Mouse (Mus musculus): Measurements from ENCODE around the gene Tbc1d5. TPM values are rescaled to one million over a fixed set of nuclear protein-coding genes. Genes with fewer than 3 reads are reported as not detected.

Gene Tbc1d5
- total RNA-seq, 2 experiments from 2014 or later, result 4.9 to 11.0 TPM

- ATAC-seq (replicated peaks; ENCODE audit: low FRiP score, poor library complexity, severe bottlenecking), result no peak
Observed at GRCm38 (mm10) chr17:51111194-51111593, 68.0 kb downstream of the Tbc1d5 start.

DNA sequence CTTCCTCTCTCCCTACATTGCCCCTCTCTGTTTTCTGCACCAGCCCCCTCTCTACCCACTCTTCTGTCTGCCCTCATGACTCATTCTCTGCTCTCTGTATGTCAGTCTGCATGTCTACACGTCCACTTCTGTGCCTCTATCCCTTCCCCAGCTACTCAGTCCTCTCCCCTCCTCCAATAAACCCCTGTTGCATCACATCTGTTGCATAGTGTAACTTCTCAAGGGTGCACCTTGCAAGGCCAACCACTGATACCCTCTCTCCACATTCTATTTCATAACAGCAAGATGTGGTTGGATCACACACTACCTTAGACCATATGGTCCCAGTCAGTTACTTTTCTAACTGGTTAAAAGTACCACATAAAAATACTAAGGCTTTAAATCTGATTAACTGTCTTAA is 74.9 kb downstream of the Tbc1d5 start:
- ATAC-seq (replicated peaks; ENCODE audit: low FRiP score, poor library complexity, severe bottlenecking), result no peak

DNA sequence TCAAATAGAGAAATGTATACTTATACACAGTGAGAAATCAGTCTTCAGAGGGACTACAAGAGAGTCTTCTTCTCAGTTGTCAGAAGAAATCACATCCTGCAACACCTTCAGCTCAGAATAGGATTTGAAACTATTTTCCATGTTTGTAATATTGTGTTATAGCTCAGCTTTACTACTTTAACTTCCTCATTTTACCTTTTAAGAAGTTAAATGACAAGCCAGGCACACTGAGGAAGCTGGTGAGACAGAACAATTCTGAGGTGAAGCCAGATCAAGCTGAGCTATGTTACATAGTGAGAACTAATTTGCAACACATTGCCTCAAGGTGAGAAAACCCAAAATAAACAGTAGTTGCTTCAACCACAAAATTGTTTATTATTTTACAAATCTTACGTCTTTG is 135.3 kb downstream of the Tbc1d5 start:
- ATAC-seq (replicated peaks; ENCODE audit: low FRiP score, poor library complexity, severe bottlenecking), result no peak

GRCm38 (mm10) chr17:51040861-51041260 is 138.3 kb downstream of the Tbc1d5 start:
- no peak for ATAC-seq (replicated peaks; ENCODE audit: low FRiP score, poor library complexity, severe bottlenecking)

- no peak for ATAC-seq (replicated peaks; ENCODE audit: low FRiP score, poor library complexity, severe bottlenecking)
Observed at GRCm38 (mm10) chr17:51023227-51023626, 155.9 kb downstream of the Tbc1d5 start.

- no peak for ATAC-seq (replicated peaks; ENCODE audit: low FRiP score, poor library complexity, severe bottlenecking)
Observed at GRCm38 (mm10) chr17:51016384-51016783, 162.8 kb downstream of the Tbc1d5 start.

DNA sequence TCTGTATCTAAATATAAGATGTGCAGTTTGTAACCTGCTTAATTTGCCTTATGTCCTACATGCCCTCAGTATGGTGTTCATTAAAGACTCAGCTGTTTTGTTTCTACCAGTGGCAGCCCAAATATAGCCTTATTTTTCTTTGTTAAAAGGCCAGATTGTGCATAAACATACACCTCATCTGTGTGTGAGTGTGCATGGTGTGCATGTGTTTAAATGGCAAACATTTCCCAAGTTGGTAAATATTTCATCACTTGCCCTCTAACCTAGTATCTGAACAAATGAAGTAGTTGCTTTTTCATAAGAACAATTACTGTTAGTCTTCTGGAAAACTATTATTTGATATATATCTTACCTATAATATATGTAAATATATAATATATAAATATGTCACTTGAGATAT is 165.2 kb downstream of the Tbc1d5 start:
- ATAC-seq (replicated peaks; ENCODE audit: low FRiP score, poor library complexity, severe bottlenecking), result no peak

- ATAC-seq (replicated peaks; ENCODE audit: low FRiP score, poor library complexity, severe bottlenecking), result no peak
Observed at GRCm38 (mm10) chr17:51003179-51003578, 176.0 kb downstream of the Tbc1d5 start.

DNA sequence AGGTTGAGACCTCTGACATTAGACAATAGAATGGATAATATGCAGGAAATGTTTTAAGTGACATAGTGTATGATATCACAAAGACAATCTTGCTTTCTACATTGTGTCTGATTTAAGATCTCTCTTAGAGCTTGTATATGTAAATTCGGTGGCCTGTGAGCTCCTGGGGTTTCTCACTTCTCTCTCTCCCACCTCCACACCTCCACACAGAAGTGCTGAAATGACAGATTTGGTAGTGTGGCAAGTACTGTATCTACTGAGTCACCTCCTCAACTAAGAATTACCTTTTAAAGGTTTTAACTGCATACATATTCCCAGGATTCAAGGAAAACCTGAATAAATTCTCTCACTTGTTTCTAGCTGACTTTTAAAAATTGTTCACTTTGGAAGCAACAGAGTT is 180.9 kb downstream of the Tbc1d5 start:
- ATAC-seq (replicated peaks; ENCODE audit: low FRiP score, poor library complexity, severe bottlenecking), result no peak

- no peak for ATAC-seq (replicated peaks; ENCODE audit: low FRiP score, poor library complexity, severe bottlenecking)
Observed at GRCm38 (mm10) chr17:50993294-50993993, 185.7 kb downstream of the Tbc1d5 start.

DNA sequence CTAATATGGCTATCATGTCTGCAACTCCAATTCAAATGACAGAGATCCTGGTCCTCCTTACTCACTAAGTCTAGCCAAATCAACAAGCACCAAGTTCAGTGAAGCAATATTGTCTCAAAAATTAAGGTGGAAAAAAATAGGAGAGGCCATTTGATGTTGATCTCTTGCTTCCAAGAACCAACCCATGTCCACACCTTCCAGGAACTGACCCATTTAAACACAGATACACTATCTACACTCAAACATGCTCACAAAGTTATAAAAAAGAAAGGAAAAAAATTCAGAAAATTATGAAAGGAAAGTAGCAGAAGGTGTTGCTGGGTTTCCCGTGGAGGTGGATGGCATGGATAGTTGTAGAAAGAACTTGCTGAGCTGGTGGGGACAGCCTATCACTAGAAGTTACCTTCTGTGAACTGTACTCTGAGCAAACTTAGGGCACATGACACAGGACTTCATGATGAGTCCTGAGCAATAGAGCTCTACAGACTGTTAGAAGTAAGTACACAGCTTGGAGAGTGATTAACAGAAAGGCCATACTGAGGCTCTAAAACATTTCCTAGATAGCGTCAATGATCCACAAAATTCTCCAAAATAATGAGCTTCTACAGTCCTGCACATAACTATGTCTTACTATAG is 188.3 kb downstream of the Tbc1d5 start:
- no peak for ATAC-seq (replicated peaks; ENCODE audit: low FRiP score, poor library complexity, severe bottlenecking)

- ATAC-seq (replicated peaks; ENCODE audit: low FRiP score, poor library complexity, severe bottlenecking), result no peak
Observed at GRCm38 (mm10) chr17:50987935-50988334, 191.2 kb downstream of the Tbc1d5 start.

DNA sequence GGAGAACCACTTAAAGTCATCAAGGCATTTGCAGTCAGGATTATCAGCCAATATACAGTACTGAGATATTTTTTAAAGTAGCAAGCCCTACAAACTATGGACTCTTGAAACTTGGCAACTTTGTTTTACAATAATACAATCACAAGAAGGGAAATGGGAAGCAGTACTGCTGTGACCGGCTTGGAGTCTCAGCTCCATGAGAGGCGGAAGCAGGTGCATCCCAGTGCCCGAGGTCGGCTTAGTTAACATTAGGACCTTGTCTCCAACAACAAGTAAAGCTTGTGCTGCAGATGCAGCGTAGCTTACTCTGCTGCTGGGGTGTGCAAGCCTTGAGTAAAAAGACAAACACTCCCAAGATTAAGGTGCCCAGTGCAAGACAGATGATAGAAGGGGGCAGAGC is 197.2 kb downstream of the Tbc1d5 start:
- ATAC-seq (replicated peaks; ENCODE audit: low FRiP score, poor library complexity, severe bottlenecking), result no peak

DNA sequence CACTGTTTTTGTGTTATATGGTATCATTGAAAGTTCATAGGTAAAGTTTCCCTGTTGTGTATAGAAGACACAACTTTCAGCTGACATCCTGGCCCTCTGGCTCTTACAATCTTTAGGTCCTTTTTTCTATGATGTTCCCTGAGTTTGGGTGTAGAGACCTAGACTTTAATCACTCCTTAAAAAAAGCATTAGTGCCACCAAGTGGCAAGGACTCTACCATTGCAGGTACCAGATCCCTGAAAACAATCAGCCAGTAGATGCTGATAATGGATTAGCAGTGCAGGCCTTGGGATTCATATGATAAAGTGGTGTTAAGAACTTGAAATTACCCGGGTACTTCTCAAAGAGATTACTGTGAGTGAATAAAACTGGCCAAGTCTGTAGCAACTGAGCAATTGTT is 207.0 kb downstream of the Tbc1d5 start:
- no peak for ATAC-seq (replicated peaks; ENCODE audit: low FRiP score, poor library complexity, severe bottlenecking)

GRCm38 (mm10) chr17:50966147-50966546 is 213.0 kb downstream of the Tbc1d5 start:
- ATAC-seq (replicated peaks; ENCODE audit: low FRiP score, poor library complexity, severe bottlenecking), result no peak

GRCm38 (mm10) chr17:50954313-50954712 is 224.8 kb downstream of the Tbc1d5 start:
- ATAC-seq (replicated peaks; ENCODE audit: low FRiP score, poor library complexity, severe bottlenecking), result no peak

DNA sequence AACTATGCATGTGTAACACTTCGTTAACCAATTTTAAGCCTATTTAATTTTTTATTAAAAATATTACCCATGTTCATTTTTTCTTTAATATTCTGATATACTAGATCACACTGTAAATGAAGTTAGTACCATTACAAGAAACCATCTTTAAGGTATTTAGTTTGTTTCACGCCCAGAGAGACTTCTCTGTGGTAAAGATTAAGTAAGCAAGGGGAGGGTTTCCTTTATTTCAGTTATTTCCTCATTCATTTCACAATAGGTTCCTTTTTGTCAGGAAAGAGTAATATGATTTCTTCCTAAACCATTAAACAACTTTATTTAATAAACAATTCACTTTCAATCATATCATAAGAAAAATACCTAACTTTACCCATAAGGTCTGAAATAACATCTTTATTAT is 256.8 kb downstream of the Tbc1d5 start:
- ATAC-seq (replicated peaks; ENCODE audit: low FRiP score, poor library complexity, severe bottlenecking), result no peak

DNA sequence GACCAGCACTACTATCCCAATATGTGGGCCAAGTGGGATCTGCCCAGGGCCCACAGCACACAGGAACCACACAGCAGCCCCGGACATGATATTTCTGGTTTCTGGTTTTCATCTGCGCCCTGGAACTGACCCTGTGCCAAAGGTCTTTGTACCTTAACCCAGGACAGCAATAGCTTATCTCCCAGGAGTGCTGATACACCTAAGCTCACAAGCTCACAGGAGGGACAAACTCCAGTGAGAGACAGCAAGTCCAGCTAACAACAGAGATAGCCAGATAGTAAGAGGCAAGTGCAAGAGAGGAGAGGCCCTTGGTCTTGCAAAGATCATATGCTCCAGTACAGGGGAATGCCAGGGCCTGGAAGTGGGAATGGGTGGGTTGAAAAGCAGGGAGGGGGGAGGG is 263.9 kb downstream of the Tbc1d5 start:
- ATAC-seq (replicated peaks; ENCODE audit: low FRiP score, poor library complexity, severe bottlenecking), result no peak

- ATAC-seq (replicated peaks; ENCODE audit: low FRiP score, poor library complexity, severe bottlenecking), result no peak
Observed at GRCm38 (mm10) chr17:50908568-50909335, 270.4 kb downstream of the Tbc1d5 start.

DNA sequence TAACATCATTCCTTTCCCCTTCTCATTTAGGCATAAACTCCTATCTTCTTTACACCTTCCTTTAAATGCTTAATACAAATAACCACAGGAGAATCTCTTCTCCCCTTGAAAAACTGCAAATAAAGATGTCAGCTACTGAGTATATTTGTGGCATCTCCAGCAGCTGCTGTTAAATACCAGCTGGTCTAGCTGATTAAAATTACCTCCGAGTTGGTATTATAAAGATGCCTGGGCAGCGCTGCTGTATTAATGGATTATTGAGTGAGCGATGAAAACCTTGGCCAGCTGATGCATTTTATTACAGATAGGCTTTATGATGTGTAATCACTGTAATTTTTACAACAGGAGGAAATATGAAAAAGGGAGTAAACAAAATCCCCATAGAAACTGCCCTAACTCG is 271.0 kb downstream of the Tbc1d5 start:
- no peak for ATAC-seq (replicated peaks; ENCODE audit: low FRiP score, poor library complexity, severe bottlenecking)

- ATAC-seq (replicated peaks; ENCODE audit: low FRiP score, poor library complexity, severe bottlenecking), result no peak
Observed at GRCm38 (mm10) chr17:50906630-50907029, 272.5 kb downstream of the Tbc1d5 start.
